Mouse (Mus musculus) liver, embryonic 14.5 days (tissue): ENCODE measurements around the gene Ern2.

Source experiments
- CTCF ChIP-seq: IDR thresholded peaks from 2 replicates; pipeline ENCODE4 v1.5.1; 2016; ENCODE audit warnings: antibody characterized with exemption, low read depth, control low read depth
- EP300 ChIP-seq: IDR thresholded peaks from 2 replicates; pipeline ENCODE4 v1.6.1; 2016; ENCODE audit warnings: antibody characterized with exemption, low read depth

GRCm38 (mm10) chr7:122229306-122229705 is 43.3 kb upstream of the Ern2 start:
- TF ChIP-seq CTCF: no peak
- TF ChIP-seq EP300: no peak
